Mouse (Mus musculus): ENCODE results near the gene Rab3a. TPM values are rescaled to one million over a fixed set of nuclear protein-coding genes. Genes with fewer than 3 reads are reported as not detected.

Rab3a gene
- polyA plus RNA-seq, 1 experiment = 14.4 TPM

- H3K27me3 ChIP-seq (ENCODE audit: control insufficient read depth, insufficient read depth, insufficient read length) = no peaks in the 10 kb centered on the region
- TF ChIP-seq CEBPB (IDR thresholded peaks at IDR 0.05; ENCODE audit: low read depth) (no peak), MYOD1 (IDR thresholded peaks at IDR 0.05; ENCODE audit: control insufficient read depth, insufficient read length, low read depth) (no peak), CTCF (IDR thresholded peaks at IDR 0.05; ENCODE audit: control insufficient read depth, insufficient read depth, insufficient read length) (peak; percentile 100), FOSL1 (IDR thresholded peaks at IDR 0.05; ENCODE audit: insufficient read depth, low read length, poor library complexity, severe bottlenecking) (no peak), MAX (IDR thresholded peaks at IDR 0.05) (peak; percentile 92), USF1 (IDR thresholded peaks at IDR 0.05; ENCODE audit: low read depth) (no peak), MYOG (IDR thresholded peaks at IDR 0.05; ENCODE audit: control insufficient read depth, extremely low read depth, insufficient read length) (no peak)
- H3K79me2 ChIP-seq (ENCODE audit: control insufficient read depth, insufficient read depth) = peaks cover 32% of the 10 kb centered on the region
- H3ac ChIP-seq (ENCODE audit: control insufficient read depth, insufficient read length, low read depth) = no peak overlapping the region
- peaks cover 4% of the 10 kb centered on the region for H3K79me3 ChIP-seq (ENCODE audit: low read depth)
- H3K4me3 ChIP-seq (ENCODE audit: insufficient read depth, poor library complexity, severe bottlenecking) = no peak overlapping the region
- peaks cover 36% of the 10 kb centered on the region for H3K36me3 ChIP-seq (ENCODE audit: control insufficient read depth, insufficient read depth)
These were observed 14.9 kb downstream of the Rab3a start for GRCm38 (mm10) chr8:70769359-70769758.

- H3ac ChIP-seq (ENCODE audit: control insufficient read depth, insufficient read length, low read depth) = no peak overlapping the region
- peaks cover 29% of the 10 kb centered on the region for H3K79me2 ChIP-seq (ENCODE audit: control insufficient read depth, insufficient read depth)
- TF ChIP-seq USF1 (IDR thresholded peaks at IDR 0.05; ENCODE audit: low read depth) (no peak), MYOG (IDR thresholded peaks at IDR 0.05; ENCODE audit: control insufficient read depth, extremely low read depth, insufficient read length) (no peak), CTCF (IDR thresholded peaks at IDR 0.05; ENCODE audit: control insufficient read depth, insufficient read depth, insufficient read length) (no peak)
- no peak overlapping the region for H3K4me3 ChIP-seq (ENCODE audit: insufficient read depth, poor library complexity, severe bottlenecking)
- peaks cover 32% of the 10 kb centered on the region for H3K36me3 ChIP-seq (ENCODE audit: control insufficient read depth, insufficient read depth)
- H3K79me3 ChIP-seq (ENCODE audit: low read depth) = peaks cover 4% of the 10 kb centered on the region
- H3K27me3 ChIP-seq (ENCODE audit: control insufficient read depth, insufficient read depth, insufficient read length) = no peaks in the 10 kb centered on the region
These were observed 15.4 kb downstream of the Rab3a start for GRCm38 (mm10) chr8:70769858-70770257.

DNA sequence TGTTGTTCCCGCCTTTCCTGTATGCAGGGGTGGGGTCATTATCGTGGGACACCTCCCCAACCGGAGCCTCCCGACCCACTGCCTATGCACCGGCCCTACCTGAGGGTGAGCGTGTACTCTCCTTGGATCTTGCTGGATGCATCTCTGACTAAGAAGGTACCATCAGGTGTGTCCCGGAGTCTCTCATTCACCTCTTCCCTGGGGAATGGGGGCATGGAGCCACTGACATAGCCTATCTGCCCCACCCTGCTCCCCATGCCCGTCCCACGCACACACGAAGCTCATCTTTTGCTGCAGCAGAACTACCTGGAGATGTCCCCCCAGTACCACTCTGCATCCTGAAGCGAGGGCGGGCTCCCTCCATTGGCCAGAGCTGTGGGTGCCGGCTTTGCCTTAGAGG lies 16.3 kb downstream of the Rab3a start:
- Histone ChIP-seq H3K79me3 (ENCODE audit: low read depth) (peaks cover 8% of the 10 kb centered on the region), H3K36me3 (ENCODE audit: control insufficient read depth, insufficient read depth) (peaks cover 32% of the 10 kb centered on the region), H3K27me3 (ENCODE audit: control insufficient read depth, insufficient read depth, insufficient read length) (no peaks in the 10 kb centered on the region), H3K79me2 (ENCODE audit: control insufficient read depth, insufficient read depth) (peaks cover 32% of the 10 kb centered on the region), H3K4me3 (ENCODE audit: insufficient read depth, poor library complexity, severe bottlenecking) (no peak overlapping the region), H3ac (ENCODE audit: control insufficient read depth, insufficient read length, low read depth) (no peak overlapping the region)
- TF ChIP-seq FOSL1 (IDR thresholded peaks at IDR 0.05; ENCODE audit: insufficient read depth, low read length, poor library complexity, severe bottlenecking) = no peak
- TF ChIP-seq CTCF (IDR thresholded peaks at IDR 0.05; ENCODE audit: control insufficient read depth, insufficient read depth, insufficient read length) = no peak
- no peak for TF ChIP-seq CEBPB (IDR thresholded peaks at IDR 0.05; ENCODE audit: low read depth)
- TF ChIP-seq MYOD1 (IDR thresholded peaks at IDR 0.05; ENCODE audit: control insufficient read depth, insufficient read length, low read depth) = no peak
- no peak for TF ChIP-seq MAX (IDR thresholded peaks at IDR 0.05)
- no peak for TF ChIP-seq MYOG (IDR thresholded peaks at IDR 0.05; ENCODE audit: control insufficient read depth, extremely low read depth, insufficient read length)
- no peak for TF ChIP-seq USF1 (IDR thresholded peaks at IDR 0.05; ENCODE audit: low read depth)

- no peak for TF ChIP-seq MAX (IDR thresholded peaks at IDR 0.05)
- no peak for TF ChIP-seq CEBPB (IDR thresholded peaks at IDR 0.05; ENCODE audit: low read depth)
- no peak for TF ChIP-seq FOSL1 (IDR thresholded peaks at IDR 0.05; ENCODE audit: insufficient read depth, low read length, poor library complexity, severe bottlenecking)
- TF ChIP-seq MYOG (IDR thresholded peaks at IDR 0.05; ENCODE audit: control insufficient read depth, extremely low read depth, insufficient read length) = no peak
- no peak for TF ChIP-seq MYOD1 (IDR thresholded peaks at IDR 0.05; ENCODE audit: control insufficient read depth, insufficient read length, low read depth)
- TF ChIP-seq USF1 (IDR thresholded peaks at IDR 0.05; ENCODE audit: low read depth) = no peak
- TF ChIP-seq CTCF (IDR thresholded peaks at IDR 0.05; ENCODE audit: control insufficient read depth, insufficient read depth, insufficient read length) = no peak
- Histone ChIP-seq H3K4me3 (ENCODE audit: insufficient read depth, poor library complexity, severe bottlenecking) (no peak overlapping the region), H3K79me3 (ENCODE audit: low read depth) (peaks cover 8% of the 10 kb centered on the region), H3K27me3 (ENCODE audit: control insufficient read depth, insufficient read depth, insufficient read length) (no peaks in the 10 kb centered on the region), H3K36me3 (ENCODE audit: control insufficient read depth, insufficient read depth) (peaks cover 32% of the 10 kb centered on the region), H3K79me2 (ENCODE audit: control insufficient read depth, insufficient read depth) (peaks cover 36% of the 10 kb centered on the region), H3ac (ENCODE audit: control insufficient read depth, insufficient read length, low read depth) (no peak overlapping the region)
These were observed 16.7 kb downstream of the Rab3a start for GRCm38 (mm10) chr8:70771217-70771616.

DNA sequence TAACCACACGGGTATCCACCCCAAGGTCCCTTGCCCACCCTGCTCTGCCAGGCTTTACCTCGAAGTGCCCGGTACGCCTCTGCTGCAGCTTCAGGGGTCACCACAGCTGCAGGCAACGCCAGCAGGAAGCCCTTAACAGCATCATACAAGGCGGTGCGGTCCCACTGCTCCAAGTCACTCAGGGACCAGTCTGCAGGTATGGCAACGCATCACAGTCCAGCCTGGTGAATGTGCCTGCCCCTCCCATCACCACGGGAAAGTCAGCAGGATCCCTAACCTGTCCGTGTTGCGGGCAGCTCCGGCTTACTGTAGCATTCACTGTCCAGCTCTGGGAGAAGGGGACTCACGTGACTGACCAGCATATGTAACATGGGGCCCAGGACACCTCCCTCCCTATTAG lies 17.6 kb downstream of the Rab3a start:
- Histone ChIP-seq H3ac (ENCODE audit: control insufficient read depth, insufficient read length, low read depth) (no peak overlapping the region), H3K36me3 (ENCODE audit: control insufficient read depth, insufficient read depth) (peaks cover 32% of the 10 kb centered on the region), H3K79me2 (ENCODE audit: control insufficient read depth, insufficient read depth) (peaks cover 38% of the 10 kb centered on the region), H3K79me3 (ENCODE audit: low read depth) (peaks cover 8% of the 10 kb centered on the region), H3K4me3 (ENCODE audit: insufficient read depth, poor library complexity, severe bottlenecking) (no peak overlapping the region), H3K27me3 (ENCODE audit: control insufficient read depth, insufficient read depth, insufficient read length) (no peaks in the 10 kb centered on the region)
- no peak for TF ChIP-seq USF1 (IDR thresholded peaks at IDR 0.05; ENCODE audit: low read depth)
- no peak for TF ChIP-seq FOSL1 (IDR thresholded peaks at IDR 0.05; ENCODE audit: insufficient read depth, low read length, poor library complexity, severe bottlenecking)
- TF ChIP-seq MAX (IDR thresholded peaks at IDR 0.05) = no peak
- no peak for TF ChIP-seq MYOG (IDR thresholded peaks at IDR 0.05; ENCODE audit: control insufficient read depth, extremely low read depth, insufficient read length)
- TF ChIP-seq CEBPB (IDR thresholded peaks at IDR 0.05; ENCODE audit: low read depth) = no peak
- TF ChIP-seq CTCF (IDR thresholded peaks at IDR 0.05; ENCODE audit: control insufficient read depth, insufficient read depth, insufficient read length) = no peak
- no peak for TF ChIP-seq MYOD1 (IDR thresholded peaks at IDR 0.05; ENCODE audit: control insufficient read depth, insufficient read length, low read depth)

GRCm38 (mm10) chr8:70772890-70773289 lies 18.4 kb downstream of the Rab3a start:
- peaks cover 32% of the 10 kb centered on the region for H3K36me3 ChIP-seq (ENCODE audit: control insufficient read depth, insufficient read depth)
- peaks cover 8% of the 10 kb centered on the region for H3K79me3 ChIP-seq (ENCODE audit: low read depth)
- TF ChIP-seq FOSL1 (IDR thresholded peaks at IDR 0.05; ENCODE audit: insufficient read depth, low read length, poor library complexity, severe bottlenecking) (peak; percentile 38), MYOD1 (IDR thresholded peaks at IDR 0.05; ENCODE audit: control insufficient read depth, insufficient read length, low read depth) (peak; percentile 30), CTCF (IDR thresholded peaks at IDR 0.05; ENCODE audit: control insufficient read depth, insufficient read depth, insufficient read length) (no peak), CEBPB (IDR thresholded peaks at IDR 0.05; ENCODE audit: low read depth) (no peak), USF1 (IDR thresholded peaks at IDR 0.05; ENCODE audit: low read depth) (no peak), MAX (IDR thresholded peaks at IDR 0.05) (no peak)
- H3ac ChIP-seq (ENCODE audit: control insufficient read depth, insufficient read length, low read depth) = peak overlapping the region; percentile 22
- H3K79me2 ChIP-seq (ENCODE audit: control insufficient read depth, insufficient read depth) = peaks cover 43% of the 10 kb centered on the region
- no peaks in the 10 kb centered on the region for H3K27me3 ChIP-seq (ENCODE audit: control insufficient read depth, insufficient read depth, insufficient read length)
- no peak overlapping the region for H3K4me3 ChIP-seq (ENCODE audit: insufficient read depth, poor library complexity, severe bottlenecking)

Measured in C2C12 (cell line).